Mouse (Mus musculus) cerebellum, adult (tissue): ENCODE measurements around the gene Hhex.

Experiments
- ATAC-seq: cut with Nextera tagmentation; 2 replicates; pipeline ENCODE4 v1.9.2; 2017; ENCODE audit warnings: mild to moderate bottlenecking, moderate library complexity, mixed read lengths; ENCODE audit not compliant: insufficient number of reproducible peaks, low FRiP score, low TSS enrichment

Hhex gene

DNA sequence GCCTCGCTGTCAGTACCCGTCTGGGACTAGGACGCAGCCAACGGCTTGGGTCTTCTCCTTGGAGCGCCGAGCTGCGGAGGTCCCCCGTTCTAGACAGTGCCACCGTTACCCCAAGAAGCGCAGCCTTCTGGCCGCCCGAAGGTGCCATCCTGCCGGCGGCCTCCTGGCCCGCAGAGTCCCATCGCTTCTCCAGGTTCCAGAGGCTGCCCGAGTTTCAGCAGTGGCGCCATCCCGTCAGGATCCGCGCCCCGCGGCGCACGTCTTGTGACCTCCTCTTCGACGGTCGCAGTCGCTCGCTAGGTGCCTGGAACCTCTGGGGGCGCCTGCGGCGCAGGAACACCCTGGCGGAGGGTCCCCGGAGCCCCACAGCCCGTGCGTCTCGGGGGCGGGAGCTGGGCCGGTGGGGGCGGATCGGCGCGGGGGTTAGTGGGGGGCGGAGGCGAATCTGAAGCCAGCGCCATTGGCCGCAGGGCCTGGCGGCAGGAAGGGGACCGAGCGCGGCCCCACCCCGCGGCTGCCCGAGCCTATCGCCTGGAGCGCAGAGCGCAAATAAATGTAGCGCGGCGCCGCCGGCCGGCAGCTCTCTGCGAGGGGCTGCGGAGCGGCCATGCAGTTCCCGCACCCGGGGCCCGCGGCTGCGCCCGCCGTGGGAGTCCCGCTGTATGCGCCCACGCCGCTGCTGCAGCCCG is at the start of gene Hhex:
Gene Hhex, plus strand, starts transcription at position 548 of the 689 bp plus-strand sequence.
- no peak for ATAC-seq

DNA sequence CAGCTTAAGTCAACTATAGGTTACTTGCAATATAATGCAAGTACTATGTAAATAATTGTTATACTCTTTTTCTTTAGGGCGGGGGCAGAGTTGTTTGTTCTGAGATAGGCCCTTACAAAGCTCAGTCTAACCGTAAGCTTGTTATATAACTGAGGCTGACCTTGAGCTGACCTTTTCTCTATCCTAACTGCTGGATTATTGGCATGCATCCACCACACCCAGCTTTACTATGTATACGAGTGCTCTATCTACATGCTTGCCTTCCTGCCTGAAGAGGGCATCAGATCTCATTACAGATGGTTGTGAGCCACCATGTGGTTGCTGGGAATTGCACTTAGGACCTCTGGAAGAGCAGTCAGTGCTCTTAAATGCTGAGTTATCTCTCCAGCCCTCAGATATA is 48.5 kb upstream of the Hhex start:
- no peak for ATAC-seq

DNA sequence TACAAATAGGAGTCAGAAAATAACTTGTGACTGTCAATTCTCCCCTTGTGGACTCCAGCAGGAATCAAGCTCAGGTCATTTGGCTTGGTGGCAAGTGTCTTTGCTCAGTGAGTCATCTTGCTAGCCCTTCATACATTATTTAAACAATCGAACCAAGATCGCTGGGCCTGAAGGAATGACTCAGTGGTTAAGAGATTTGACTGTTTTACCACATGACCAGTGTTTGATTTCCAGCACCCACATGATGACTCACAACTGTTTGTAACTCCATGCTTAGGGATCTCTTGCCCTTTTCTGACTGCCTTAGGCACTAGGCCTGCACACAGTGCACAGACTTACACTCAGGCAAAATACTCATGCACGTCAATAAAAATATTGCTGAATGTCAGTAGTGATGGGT is 42.7 kb upstream of the Hhex start:
- no peak for ATAC-seq

DNA sequence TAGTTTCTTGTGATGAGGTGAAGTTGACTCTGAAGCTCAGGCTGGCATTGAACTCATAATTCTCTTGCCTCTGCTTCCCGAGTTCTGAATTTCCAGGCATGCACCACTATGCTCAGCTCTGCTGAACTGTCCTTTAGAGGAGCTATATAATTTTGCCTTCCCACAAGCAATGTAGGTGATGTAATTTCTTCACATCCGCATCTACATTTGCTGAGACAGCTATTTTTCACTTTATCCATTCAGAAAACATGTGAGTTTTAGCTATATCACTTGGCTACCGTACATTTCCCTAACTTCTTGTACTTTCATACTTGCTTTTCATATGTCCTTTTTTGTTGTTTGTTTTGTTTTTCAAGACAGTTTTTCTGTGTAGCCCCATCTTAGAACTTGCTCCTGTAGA is 38.3 kb upstream of the Hhex start:
- no peak for ATAC-seq

DNA sequence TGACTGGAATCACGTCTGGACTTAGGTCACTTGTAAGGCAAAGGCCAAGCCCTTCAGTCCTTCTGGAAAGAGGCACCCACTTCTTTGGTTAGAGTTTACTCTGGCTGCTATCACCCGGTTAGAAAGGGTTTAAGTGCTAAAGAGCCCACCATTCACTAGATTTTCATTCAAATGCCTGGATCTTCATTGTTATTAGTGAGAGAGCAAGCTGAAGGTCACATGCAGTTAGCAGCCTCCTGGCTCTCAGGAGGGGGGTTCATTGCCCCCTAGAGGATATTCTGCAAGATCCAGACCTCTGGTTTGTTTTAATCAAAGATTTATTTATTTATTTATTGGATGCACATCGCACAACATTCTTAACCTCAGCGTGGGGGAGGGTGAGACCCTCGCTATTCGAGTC is 33.7 kb upstream of the Hhex start:
- no peak for ATAC-seq

DNA sequence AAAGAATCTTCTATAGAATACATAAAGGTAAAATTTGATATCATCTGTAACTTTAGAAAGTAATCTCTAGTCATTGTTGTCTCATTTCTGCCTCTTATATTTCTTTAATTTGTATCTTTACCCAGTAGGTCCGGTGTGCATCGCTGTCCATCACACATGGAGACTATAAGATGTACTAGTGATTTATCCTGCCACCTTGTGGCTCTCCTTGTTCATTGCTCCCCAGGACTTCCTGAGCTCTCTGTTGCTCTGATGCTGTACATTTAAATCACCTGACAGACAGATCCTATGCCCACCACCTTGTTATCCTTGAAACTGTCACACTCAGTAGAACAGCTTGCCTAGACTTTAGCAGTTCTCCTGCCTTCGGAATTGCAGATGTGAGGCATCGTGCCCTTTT is 16.3 kb upstream of the Hhex start:
- ATAC-seq, result no peak

DNA sequence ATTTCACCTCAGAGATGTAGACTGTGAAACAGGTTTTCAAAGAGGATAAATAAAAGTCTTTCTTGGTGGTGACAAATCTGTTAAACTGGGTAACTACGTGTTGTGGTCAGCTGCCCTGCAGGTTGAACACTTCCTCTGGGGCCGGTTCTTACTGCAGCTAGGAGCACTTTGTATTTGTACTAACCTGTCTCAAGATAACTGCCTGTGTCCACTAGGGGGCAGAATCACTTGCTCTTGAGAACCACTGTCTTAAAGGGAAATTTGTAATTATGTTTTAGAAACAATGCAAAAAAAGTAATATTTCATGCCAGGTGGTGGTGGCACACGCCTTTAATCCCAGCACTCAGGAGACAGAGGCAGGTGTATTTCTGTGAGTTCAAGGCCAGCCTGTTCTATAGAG is 15.0 kb upstream of the Hhex start:
- ATAC-seq, result no peak

DNA sequence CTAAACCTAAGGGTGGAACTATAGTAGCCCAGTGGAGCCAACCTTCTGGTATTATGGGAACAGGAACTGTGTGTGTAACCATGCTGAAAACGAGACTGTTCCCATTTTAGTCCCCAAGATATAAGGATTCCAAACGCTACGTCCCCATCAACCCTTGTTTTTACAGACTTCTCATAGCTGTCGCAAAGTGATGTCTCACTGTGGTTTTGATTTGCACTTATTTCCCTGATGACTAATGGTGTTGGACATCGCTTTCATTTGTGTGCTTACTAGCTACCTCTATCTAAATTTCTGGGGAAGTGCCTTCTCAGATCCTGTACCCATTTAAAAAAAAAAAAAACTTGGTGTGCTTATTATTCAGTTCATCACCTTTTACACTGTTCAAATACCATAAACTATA is 6.0 kb upstream of the Hhex start:
- ATAC-seq, result no peak

DNA sequence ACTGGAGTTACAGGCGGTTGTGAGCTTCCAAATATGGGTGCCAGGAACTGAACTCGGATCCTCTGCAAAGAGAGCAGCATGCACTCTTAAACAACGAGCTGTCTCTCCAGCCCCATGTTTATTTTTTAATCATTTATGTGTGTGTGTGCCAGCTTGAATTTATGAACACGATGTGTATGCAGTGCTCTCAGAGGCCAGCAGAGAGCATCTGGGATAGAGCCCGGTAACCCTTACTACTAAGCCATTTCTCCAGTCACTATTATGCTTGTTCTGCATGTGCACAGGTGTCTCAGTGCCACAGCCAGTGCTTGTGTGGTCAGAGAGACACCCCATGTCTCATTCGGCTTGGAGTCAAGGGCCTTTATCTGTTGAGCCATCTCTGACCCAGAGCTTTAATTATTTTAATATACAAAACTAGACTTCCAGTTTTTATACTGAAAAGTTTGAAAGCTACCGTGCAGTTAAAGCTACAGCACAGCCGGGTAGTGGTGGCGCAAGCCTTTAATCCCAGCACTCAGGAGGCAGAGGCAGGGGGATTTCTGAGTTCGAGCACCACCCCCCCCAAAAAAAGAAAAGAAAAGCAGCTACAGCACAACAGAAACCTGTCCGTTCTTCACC is 3.4 kb upstream of the Hhex start:
- no peak for ATAC-seq

DNA sequence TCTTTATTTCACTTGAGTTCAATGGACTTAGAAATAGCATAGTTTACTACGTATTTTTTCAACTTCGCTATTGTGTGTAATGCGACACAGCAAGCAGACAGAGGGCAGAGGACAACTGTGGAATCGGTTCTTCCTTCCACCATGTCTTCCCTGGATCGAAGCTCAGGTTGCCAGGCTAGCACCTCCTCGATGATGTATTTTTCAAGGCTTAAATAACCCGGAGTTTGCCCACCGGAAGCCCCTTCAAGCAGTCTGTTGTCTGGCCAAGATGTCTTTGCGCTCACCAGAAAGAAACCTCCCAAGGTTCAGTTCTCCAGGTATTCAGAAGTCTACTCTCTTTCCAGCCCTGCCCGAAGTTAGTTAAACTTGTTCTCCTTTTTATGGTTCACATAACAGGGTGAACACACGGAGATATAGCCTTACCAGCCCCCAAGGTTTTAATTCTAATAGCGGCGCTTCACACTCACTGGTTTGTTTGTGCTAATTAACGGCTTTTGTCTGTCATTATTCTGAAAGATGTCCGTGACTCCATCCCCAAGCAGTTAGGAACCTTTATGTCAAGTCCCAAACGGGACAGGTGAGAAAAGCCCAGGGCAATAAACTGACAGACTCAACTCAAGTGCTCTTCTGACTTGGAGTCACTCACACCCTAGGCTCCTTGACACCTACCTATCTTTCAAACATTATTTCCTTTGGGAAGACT is 1.6 kb upstream of the Hhex start:
- no peak for ATAC-seq

DNA sequence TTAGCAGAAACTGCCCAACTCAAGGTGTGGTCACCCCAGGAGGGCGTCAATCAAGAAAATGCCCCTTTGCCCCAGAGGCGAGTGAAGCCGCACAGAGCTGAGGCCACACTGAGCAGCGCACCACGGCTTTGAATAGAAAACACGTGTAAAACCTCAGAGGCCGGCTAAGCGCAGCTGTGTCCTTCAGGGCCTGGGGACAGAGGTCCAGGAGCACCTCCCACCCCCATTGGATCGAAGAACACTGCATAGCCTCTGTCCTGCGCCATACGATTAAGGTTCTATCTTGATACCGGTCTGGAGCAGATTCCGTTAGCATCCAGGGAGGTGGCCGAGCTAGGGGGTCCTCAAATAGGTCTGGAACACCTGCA is 731 bp upstream of the Hhex start:
- ATAC-seq, result no peak

DNA sequence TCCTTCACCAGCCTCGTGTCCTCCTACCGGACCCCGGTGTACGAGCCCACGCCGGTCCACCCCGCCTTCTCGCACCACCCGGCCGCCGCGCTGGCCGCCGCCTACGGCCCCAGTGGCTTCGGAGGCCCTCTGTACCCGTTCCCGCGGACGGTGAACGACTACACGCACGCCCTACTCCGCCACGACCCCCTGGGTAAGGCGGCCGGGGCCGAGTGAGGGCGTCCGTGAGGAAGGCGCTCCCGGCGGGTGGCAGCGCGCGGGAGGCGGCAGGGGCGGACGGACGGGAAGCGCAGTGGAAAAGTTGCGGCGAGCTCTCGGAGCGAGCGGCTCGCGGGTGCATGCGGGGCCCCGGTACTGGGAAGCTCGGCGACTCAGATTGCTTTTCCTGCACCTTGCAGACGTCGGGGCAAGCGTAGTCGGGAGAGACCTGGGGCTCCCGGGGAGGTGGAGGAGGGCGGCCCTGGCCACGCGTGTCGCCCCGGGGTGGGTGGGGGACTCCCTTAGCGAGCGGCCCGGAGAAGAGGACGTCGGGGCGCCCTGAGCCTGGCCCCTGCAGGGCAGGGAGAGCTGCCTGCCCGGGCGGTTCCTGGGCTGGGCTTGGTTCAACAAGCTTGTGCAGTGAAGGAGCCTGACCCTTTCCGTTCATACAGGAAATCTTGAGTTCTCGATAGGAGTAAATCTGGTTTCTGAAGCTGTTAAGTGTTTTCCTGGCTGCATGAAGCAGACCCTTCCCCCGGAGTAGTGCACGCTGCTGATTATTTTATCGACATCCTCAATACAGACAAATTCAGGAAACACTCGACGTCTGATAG is 637 bp downstream of the Hhex start:
- no peak for ATAC-seq

DNA sequence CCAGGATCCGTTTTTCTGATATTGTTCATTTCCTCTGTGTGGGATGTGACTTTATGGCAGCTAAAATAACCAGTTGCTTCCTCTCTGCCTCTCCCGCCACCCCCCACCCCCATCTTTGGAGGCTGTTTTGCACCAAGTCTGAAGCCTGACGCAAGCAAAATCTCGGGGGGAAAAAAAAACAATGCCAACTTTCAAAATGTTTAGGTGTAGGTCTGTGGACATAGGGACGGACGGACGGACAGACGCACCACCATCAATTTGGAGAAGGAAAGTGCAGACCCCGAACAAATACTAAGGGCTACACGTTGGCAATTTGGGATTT is 1.2 kb downstream of the Hhex start:
- no peak for ATAC-seq

DNA sequence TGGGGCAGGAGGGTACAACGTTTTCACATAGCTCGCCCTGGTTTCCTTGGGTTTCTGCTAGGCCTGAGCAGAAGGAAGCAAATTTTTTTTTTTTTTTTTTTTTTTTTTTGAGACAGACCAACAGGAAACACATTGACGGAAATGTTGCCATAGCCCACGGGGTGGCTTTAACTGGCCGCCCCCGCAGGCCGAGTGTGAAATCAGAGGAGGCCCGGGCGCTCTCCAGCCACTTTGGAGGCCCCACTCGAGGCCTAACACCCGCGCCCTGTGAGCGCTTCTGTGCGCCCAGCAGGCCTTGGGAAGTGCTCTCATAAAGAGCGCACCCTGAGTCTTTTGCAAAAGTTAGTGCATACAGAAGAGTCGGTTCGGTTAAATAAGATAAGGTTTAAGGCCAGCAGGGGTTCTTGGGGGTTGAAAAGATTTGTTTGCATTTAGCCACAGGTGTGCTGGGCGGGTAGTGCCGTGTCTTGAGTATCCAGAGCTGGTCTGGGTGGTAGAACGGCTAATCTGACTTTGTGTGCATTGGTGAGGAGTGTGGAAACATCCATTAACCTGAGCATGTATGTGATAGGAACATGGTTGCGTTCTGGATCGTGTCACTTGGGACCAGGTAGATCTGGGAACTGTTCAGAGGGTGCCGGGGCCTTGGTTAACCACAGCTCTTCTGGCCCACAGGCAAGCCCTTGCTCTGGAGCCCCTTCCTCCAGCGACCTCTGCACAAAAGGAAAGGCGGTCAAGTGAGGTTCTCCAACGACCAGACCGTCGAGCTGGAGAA is 2.1 kb downstream of the Hhex start:
- no peak for ATAC-seq

DNA sequence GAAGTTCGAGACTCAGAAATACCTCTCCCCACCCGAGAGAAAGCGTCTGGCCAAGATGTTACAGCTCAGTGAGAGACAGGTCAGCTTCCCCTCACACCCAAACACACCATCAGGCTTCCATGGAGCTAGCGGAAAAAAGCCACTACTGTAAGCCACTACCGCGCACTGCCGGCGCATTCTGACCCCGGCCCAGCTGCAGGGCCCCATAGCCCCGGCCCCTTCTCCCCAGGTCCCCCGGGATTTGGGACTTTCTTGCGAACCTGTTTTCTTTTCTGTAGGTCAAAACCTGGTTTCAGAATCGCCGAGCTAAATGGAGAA is 2.6 kb downstream of the Hhex start:
- ATAC-seq, result no peak

DNA sequence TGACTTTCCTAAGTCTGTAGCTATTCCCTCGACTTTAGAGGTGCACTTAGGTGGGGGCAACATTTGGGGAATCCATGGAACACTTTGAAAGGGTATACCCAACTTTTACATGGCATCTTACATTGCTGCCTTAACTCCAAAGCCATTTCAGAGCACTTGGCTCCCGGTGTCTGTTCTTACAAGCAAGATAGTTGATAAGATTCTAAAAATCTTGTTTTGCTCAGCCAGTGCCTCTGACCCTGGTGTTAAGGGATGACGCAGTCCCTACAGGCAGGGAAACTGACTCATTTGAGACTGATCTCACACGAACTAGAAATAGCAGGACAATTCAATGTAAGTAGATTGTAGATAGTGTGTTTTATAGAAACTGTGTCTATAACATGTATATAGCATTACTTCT is 5.6 kb downstream of the Hhex start:
- no peak for ATAC-seq

DNA sequence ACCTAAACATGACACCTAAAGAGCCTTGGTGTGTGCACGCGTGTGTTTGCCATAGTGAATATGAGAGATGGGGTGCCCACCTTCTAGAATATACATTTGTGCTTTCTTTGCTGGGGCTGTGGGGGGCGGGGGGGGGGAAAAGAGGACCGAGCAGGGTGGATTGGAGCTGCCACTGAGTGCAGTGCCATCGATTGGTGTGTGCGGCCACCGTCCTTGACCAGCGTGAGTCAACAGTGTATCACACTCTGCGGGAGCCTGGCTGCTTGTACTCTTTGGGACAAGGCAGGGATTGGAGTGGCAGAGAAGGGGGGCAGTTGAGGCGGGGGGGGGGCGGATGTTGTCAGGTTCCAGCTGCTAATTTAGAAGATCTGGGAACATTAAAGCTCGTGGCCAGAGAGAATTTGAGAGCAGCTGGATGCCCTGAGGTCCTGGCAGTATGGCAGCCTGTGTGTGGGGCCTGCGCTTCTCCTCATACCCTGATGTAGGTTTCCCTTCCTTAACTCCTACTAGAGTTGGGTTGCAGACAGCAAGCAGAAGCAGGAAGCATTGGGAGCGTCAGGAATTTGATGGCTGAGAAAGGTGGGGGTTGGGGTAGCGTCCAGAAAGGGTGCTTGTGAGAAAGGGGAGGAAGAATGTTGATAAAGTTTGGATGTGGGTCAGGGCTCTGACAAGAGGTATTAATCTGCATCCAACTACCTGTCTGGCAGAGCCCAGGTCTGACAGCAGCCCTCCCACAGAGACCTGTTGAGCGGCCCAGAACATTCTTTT is 6.3 kb downstream of the Hhex start:
- ATAC-seq, result no peak

DNA sequence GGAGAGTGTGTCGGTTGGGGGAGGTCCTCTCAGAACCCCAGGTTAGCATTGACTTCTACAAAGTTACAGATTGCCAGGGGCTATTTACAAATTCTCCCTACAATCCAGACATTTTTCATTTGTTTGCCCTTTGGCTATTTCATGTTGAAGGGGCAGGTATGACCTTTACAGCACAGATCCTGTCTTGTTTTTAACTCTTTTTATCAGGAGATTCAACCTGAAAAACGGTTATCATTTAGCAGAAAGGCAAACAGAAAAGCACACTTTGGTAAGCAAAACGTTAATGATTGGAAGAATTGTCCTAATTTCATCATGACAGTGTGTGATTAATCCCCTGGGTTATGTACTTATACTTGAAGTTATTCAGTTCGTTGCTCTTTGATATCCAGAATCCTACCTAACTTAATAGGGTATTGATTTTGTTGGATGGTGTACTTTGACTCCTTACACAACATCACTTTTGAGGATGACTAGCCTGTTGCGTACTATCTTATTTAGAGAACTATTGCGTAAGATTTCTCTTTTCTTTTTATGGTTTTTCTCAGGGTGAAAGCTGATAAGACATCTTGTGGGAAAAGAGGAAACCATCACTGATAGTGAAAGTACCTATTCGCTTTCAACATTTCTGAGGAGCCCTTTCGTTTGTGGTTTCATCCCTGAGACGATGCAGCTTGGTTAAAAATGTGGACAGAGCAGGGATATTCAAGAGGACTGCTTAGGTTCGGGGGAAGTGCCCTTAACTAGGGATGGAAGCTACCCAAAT is 8.1 kb downstream of the Hhex start:
- ATAC-seq, result no peak

DNA sequence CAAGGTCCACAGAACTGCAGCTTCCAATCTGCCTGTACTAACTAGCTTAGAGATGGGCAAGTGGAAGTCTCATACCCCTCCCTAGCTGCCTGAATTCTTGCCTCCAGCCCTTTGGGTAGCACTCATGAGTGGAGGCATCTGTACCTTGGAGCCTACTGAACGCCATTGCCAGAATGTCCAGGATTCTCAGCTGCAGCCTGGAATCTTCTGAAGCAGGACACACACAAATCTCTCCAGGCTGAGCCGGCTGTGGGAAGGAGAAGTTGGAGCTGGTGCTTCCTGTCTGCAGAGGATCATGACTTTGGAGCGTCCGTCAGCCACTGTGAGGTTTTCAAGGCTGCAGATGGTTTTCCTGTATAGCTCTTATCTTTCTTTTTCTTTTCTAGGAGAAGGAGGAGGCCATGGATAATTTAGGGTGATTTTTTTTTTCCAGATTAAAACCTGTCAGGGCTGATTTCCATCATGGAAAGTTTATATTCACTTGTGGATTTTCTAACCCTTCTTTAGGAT is 9.1 kb downstream of the Hhex start:
- ATAC-seq, result no peak
